Mouse (Mus musculus): ENCODE results near the gene Hexa.

DNA sequence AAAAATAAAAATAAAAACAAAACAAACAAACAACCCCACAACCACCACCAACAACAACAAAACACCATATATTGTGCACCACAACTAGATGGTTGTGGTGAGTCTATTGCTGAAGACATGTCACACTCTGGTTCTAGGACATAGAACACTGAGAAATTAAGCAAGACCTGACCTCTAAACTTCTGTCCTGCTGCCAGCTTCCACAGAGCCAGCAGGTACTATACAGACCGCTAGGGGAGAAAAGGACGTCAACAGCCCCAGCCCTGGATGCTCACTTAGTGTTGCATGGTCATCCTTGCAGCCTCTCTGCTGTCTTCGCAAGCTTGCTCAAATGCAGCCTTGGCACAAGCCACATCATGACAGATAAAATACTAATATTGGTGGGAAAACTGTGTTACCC, 11.8 kb upstream of the Hexa start:
- TF ChIP-seq CTCF (IDR thresholded peaks at IDR 0.05; ENCODE audit: low read depth, low read length) (no peak), POLR2A (IDR thresholded peaks at IDR 0.05; ENCODE audit: borderline replicate concordance, low read depth, low read length) (no peak)

Measured in bone marrow macrophage, adult 2 months (primary cell).